Comparison of ENCODE assay signal across 25 mouse cellular contexts in the genomic region with DNA sequence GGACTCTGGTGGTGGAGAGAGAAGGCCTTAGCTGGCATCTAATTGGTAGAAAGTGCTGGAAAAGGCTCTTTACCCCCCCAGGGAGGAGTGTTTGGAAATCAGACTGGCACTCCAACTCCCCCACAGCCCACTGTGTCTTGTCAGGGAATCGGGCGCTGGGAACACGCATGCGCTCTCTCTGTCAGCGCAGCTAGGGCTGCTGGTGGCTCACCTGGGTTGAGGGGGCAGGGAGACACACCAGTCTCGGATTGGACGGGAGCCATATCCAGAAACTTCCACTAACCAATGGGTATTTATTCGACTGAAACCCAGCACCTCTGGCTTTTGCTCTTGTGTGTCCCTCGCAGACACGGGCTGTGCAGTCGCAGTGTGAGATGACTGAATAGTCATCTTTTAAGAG. TPM values are rescaled to one million over a fixed set of nuclear protein-coding genes. Genes with fewer than 3 reads are reported as not detected.
DNase-seq lines count a peak whose midpoint lies in the region; ATAC-seq and TF ChIP-seq lines count a peak whose summit lies in the region.
"Had no signal": no experiment of that assay in that cellular context is flagged by ENCODE, and none has a peak within 500 bp of the region (broad histone marks: within the 10 kb centered on the region; RNA-seq: fewer than 3 reads in every experiment).

No protein-coding gene starts in this region.

- H3K36me3 ChIP-seq in forebrain, embryonic 10.5 days (replicated peaks) = peaks cover 82% of the 10 kb centered on the region
- H3K36me3 ChIP-seq in forebrain, postnatal 0 days (ENCODE audit: insufficient read depth) = peaks cover 3% of the 10 kb centered on the region; the same call in 1 of the 2 replicates
- H3K36me3 ChIP-seq in midbrain, embryonic 10.5 days = peaks cover 52% of the 10 kb centered on the region
- H3K36me3 ChIP-seq in midbrain, postnatal 0 days (ENCODE audit: insufficient read depth, low read length) = peaks cover 10% of the 10 kb centered on the region; the same call in 1 of the 2 replicates
- peaks cover 94% of the 10 kb centered on the region for H3K36me3 ChIP-seq in limb, embryonic 10.5 days
- H3K36me3 ChIP-seq: forebrain, embryonic 15.5 days had no signal

- H3K27me3 ChIP-seq in forebrain, embryonic 10.5 days (ENCODE audit: poor library complexity, severe bottlenecking) = no peaks in the 10 kb centered on the region
- H3K27me3 ChIP-seq in forebrain, postnatal 0 days (ENCODE audit: insufficient read depth, low read length) = no peaks in the 10 kb centered on the region
- H3K27me3 ChIP-seq in midbrain, embryonic 10.5 days (ENCODE audit: low read depth, poor library complexity, severe bottlenecking) = no peaks in the 10 kb centered on the region
- no peaks in the 10 kb centered on the region for H3K27me3 ChIP-seq in midbrain, postnatal 0 days (ENCODE audit: insufficient read depth, low read length)
- no peaks in the 10 kb centered on the region for H3K27me3 ChIP-seq in limb, embryonic 10.5 days (ENCODE audit: low read depth, poor library complexity, severe bottlenecking)
- H3K27me3 ChIP-seq: embryonic facial prominence, embryonic 12.5 days; embryonic facial prominence, embryonic 15.5 days; forebrain, embryonic 12.5 days; forebrain, embryonic 15.5 days had no signal

- DNase-seq in forebrain, embryonic 10.5 days (ENCODE audit: extremely low spot score, low spot score) = no peak
- DNase-seq in forebrain, postnatal 0 days = no peak
- no peak for DNase-seq in midbrain, embryonic 10.5 days (ENCODE audit: low spot score)
- no peak for DNase-seq in midbrain, postnatal 0 days (ENCODE audit: low spot score)
- DNase-seq in limb, embryonic 10.5 days (ENCODE audit: low spot score) = no peak
- no peak for DNase-seq in urinary bladder, postnatal 25 days (ENCODE audit: low spot score)
- DNase-seq: adrenal gland, adult 8-10 months; cerebellum, adult 11 months; cerebellum, adult 2 months; cerebellum, adult 9-11 months; cerebellum, postnatal 25 days; gastrocnemius, postnatal 10 days; heart, adult 11 months had no signal

- TF ChIP-seq CTCF in forebrain, postnatal 0 days (IDR thresholded peaks at IDR 0.05; ENCODE audit: low read depth) = no peak
- TF ChIP-seq CTCF in midbrain, postnatal 0 days (IDR thresholded peaks at IDR 0.05) = no peak

- 0 out of 2 replicates have a peak overlapping the region, but pooled peaks have one; percentile 6 for H3K27ac ChIP-seq in forebrain, embryonic 10.5 days
- no peak overlapping the region for H3K27ac ChIP-seq in forebrain, postnatal 0 days (ENCODE audit: low read depth, low read length)
- H3K27ac ChIP-seq in midbrain, embryonic 10.5 days (replicated peaks) = 0 out of 2 replicates have a peak overlapping the region, but pooled peaks have one; percentile 77
- no peak overlapping the region for H3K27ac ChIP-seq in midbrain, postnatal 0 days (ENCODE audit: low read depth, low read length)
- H3K27ac ChIP-seq in limb, embryonic 10.5 days = 0 out of 2 replicates have a peak overlapping the region, but pooled peaks have one; percentile 16
- H3K27ac ChIP-seq: embryonic facial prominence, embryonic 12.5 days; embryonic facial prominence, embryonic 15.5 days; forebrain, embryonic 12.5 days; forebrain, embryonic 15.5 days; hindbrain, embryonic 14.5 days; hindbrain, postnatal 0 days had no signal

- H3K4me2 ChIP-seq in forebrain, postnatal 0 days (ENCODE audit: low read depth) = no peak overlapping the region
- no peak overlapping the region for H3K4me2 ChIP-seq in midbrain, postnatal 0 days (ENCODE audit: low read depth, low read length, poor library complexity, severe bottlenecking)
- H3K4me2 ChIP-seq: embryonic facial prominence, embryonic 12.5 days; embryonic facial prominence, embryonic 15.5 days; forebrain, embryonic 12.5 days; forebrain, embryonic 15.5 days; heart, embryonic 11.5 days; hindbrain, embryonic 14.5 days had no signal

- H3K4me3 ChIP-seq in forebrain, embryonic 10.5 days = no peak overlapping the region
- no peak overlapping the region for H3K4me3 ChIP-seq in forebrain, postnatal 0 days (ENCODE audit: low read depth, low read length)
- H3K4me3 ChIP-seq in midbrain, embryonic 10.5 days = no peak overlapping the region
- H3K4me3 ChIP-seq in midbrain, postnatal 0 days (ENCODE audit: low read depth, low read length) = no peak overlapping the region
- H3K4me3 ChIP-seq in limb, embryonic 10.5 days = no peak overlapping the region
- H3K4me3 ChIP-seq: embryonic facial prominence, embryonic 12.5 days; embryonic facial prominence, embryonic 15.5 days; forebrain, embryonic 12.5 days; forebrain, embryonic 15.5 days had no signal

- WGBS in forebrain, embryonic 10.5 days = 93% methylated on average over 11 of the region's 11 CpGs
- WGBS in forebrain, postnatal 0 days = 91% methylated on average over 11 of the region's 11 CpGs
- 93% methylated on average over 11 of the region's 11 CpGs for WGBS in midbrain, embryonic 10.5 days
- 94% methylated on average over 11 of the region's 11 CpGs for WGBS in midbrain, postnatal 0 days
- WGBS in limb, embryonic 10.5 days = 92% methylated on average over 11 of the region's 11 CpGs

- no peaks in the 10 kb centered on the region for H3K9me3 ChIP-seq in forebrain, embryonic 10.5 days
- H3K9me3 ChIP-seq in forebrain, postnatal 0 days (ENCODE audit: low read length) = no peaks in the 10 kb centered on the region
- H3K9me3 ChIP-seq in midbrain, embryonic 10.5 days (replicated peaks) = no peaks in the 10 kb centered on the region
- H3K9me3 ChIP-seq in midbrain, postnatal 0 days (ENCODE audit: low read length) = no peaks in the 10 kb centered on the region
- no peaks in the 10 kb centered on the region for H3K9me3 ChIP-seq in limb, embryonic 10.5 days (replicated peaks)
- H3K9me3 ChIP-seq: embryonic facial prominence, embryonic 12.5 days; embryonic facial prominence, embryonic 15.5 days; forebrain, embryonic 12.5 days; forebrain, embryonic 15.5 days had no signal

- no peak for ATAC-seq in forebrain, postnatal 0 days
- no peak for ATAC-seq in midbrain, postnatal 0 days (ENCODE audit: low FRiP score)
- ATAC-seq: activated CD4-positive, CD25-positive, alpha-beta regulatory T cell, adult 4 months; CD4-positive, CD25-positive, alpha-beta regulatory T cell, adult 4 months; forebrain, embryonic 15.5 days; hindbrain, postnatal 0 days; inflammation-experienced regulatory T-cells, adult 6 months; intestine, embryonic 16.5 days had no signal

- H3K9ac ChIP-seq in forebrain, postnatal 0 days = no peak overlapping the region
- H3K9ac ChIP-seq in midbrain, postnatal 0 days (replicated peaks; ENCODE audit: low read length, poor library complexity, severe bottlenecking) = no peak overlapping the region
- H3K9ac ChIP-seq: embryonic facial prominence, embryonic 12.5 days; embryonic facial prominence, embryonic 15.5 days; forebrain, embryonic 12.5 days; forebrain, embryonic 15.5 days; hindbrain, embryonic 14.5 days had no signal

- H3K4me1 ChIP-seq in forebrain, embryonic 10.5 days = peaks cover 30% of the 10 kb centered on the region
- no peaks in the 10 kb centered on the region for H3K4me1 ChIP-seq in forebrain, postnatal 0 days (ENCODE audit: insufficient read depth)
- peaks cover 49% of the 10 kb centered on the region for H3K4me1 ChIP-seq in midbrain, embryonic 10.5 days
- no peaks in the 10 kb centered on the region for H3K4me1 ChIP-seq in midbrain, postnatal 0 days (ENCODE audit: insufficient read depth, low read length)
- peaks cover 36% of the 10 kb centered on the region for H3K4me1 ChIP-seq in limb, embryonic 10.5 days

RNA-seq across cellular contexts. Expression of a gene that starts 42.5 kb away (rescaled TPM):
- polyA plus RNA-seq in forebrain, embryonic 10.5 days (2016; fragmentation: Nextera tagmentation; extraction: Ambion mirVana) = 71.1 and 73.6 TPM in 2 replicates
- total RNA-seq in forebrain, postnatal 0 days (2014; rRNA removed) = 65.6 and 95.6 TPM in 2 replicates
- 54.4 and 67.5 TPM in 2 replicates for polyA plus RNA-seq in forebrain, postnatal 0 days (2015; fragmentation: Nextera tagmentation; extraction: Ambion mirVana)
- 62.5 and 74.5 TPM in 2 replicates for polyA plus RNA-seq in midbrain, embryonic 10.5 days (2016; fragmentation: Nextera tagmentation; extraction: Ambion mirVana)
- 127 and 131 TPM in 2 replicates for total RNA-seq in midbrain, postnatal 0 days (2014; rRNA removed)
- 95.8 and 99.6 TPM in 2 replicates for polyA plus RNA-seq in midbrain, postnatal 0 days (2015; fragmentation: Nextera tagmentation; extraction: Ambion mirVana)
- polyA plus RNA-seq in limb, embryonic 10.5 days (2016; fragmentation: Nextera tagmentation; extraction: Ambion mirVana) = 157 and 188 TPM in 2 replicates
- total RNA-seq: MEL had no signal

Comparison
In these comparisons a context has a peak if more than half of its experiments do, and no peak if none do; other contexts are left out.
1. H3K27ac ChIP-seq: peak in forebrain, embryonic 10.5 days (single experiment), midbrain, embryonic 10.5 days (single experiment) and limb, embryonic 10.5 days (single experiment); none in forebrain, postnatal 0 days (single experiment) and midbrain, postnatal 0 days (single experiment).